Mouse (Mus musculus) heart, embryonic 12.5 days (tissue): Measurements from ENCODE around the gene Slc1a1. TPM values are rescaled to one million over a fixed set of nuclear protein-coding genes. Genes with fewer than 3 reads are reported as not detected.

Experiments
- ATAC-seq: fragments of 200-750 bp; cut with Nextera tagmentation; 2 replicates; pipeline ENCODE4 v1.8.0; 2017; ENCODE audit warnings: moderate TSS enrichment, moderate library complexity; ENCODE audit not compliant: insufficient number of reproducible peaks, low FRiP score
- H3K27ac ChIP-seq: fragments of 300-500 bp; sonication (generic); 2 replicates; pipeline ENCODE4 v1.5.1; 2016; ENCODE audit warnings: mild to moderate bottlenecking, moderate library complexity; ENCODE audit not compliant: poor library complexity, severe bottlenecking
- H3K27me3 ChIP-seq: fragments of 300-500 bp; sonication (generic); replicated peaks from 2 replicates; pipeline ENCODE4 v1.6.1; 2016; ENCODE audit warnings: mild to moderate bottlenecking, moderate library complexity
- H3K36me3 ChIP-seq: fragments of 300-500 bp; sonication (generic); 2 replicates; pipeline ENCODE4 v1.6.1; 2016; ENCODE audit warnings: mild to moderate bottlenecking, moderate library complexity
- H3K4me1 ChIP-seq: fragments of 300-500 bp; sonication (generic); replicated peaks from 2 replicates; pipeline ENCODE4 v1.6.1; 2016; ENCODE audit warnings: mild to moderate bottlenecking
- H3K4me2 ChIP-seq: fragments of 300-500 bp; sonication (generic); 2 replicates; pipeline ENCODE4 v1.6.1; 2016; ENCODE audit warnings: mild to moderate bottlenecking, moderate library complexity
- H3K4me3 ChIP-seq: fragments of 300-500 bp; sonication (generic); 2 replicates; pipeline ENCODE4 v1.5.1; 2016; ENCODE audit warnings: mild to moderate bottlenecking
- H3K9ac ChIP-seq: fragments of 300-500 bp; sonication (generic); 2 replicates; pipeline ENCODE4 v1.6.1; 2016; ENCODE audit warnings: mild to moderate bottlenecking, moderate library complexity
- H3K9me3 ChIP-seq: fragments of 300-500 bp; sonication (generic); replicated peaks from 2 replicates; pipeline ENCODE4 v1.6.1; 2016; ENCODE audit warnings: mild to moderate bottlenecking, moderate library complexity
- WGBS: fragments of 180-500 bp; shearing (Covaris S2); methylation state at CpG from one replicate; pipeline ENCODE4 v1.1.7; 2016; 5-methylcytosine and 5-hydroxymethylcytosine counted together
- polyA plus RNA-seq: library from polyadenylated mRNA; unstranded; fragments of >200 nt; fragmentation: Nextera tagmentation; extraction: Ambion mirVana; gene quantifications from 2 replicates; pipeline ENCODE4 v1.2.1, GENCODE M21; 2016

Slc1a1 gene
- polyA plus RNA-seq, 1 experiment from 2014 or later: 1.7 TPM

GRCm38 (mm10) chr19:28891864-28892263 is 57.0 kb downstream of the Slc1a1 start:
- Histone ChIP-seq H3K4me1 (peaks cover 11% of the 10 kb centered on the region; the same call in 1 of the 2 replicates), H3K4me3 (no peak overlapping the region), H3K4me2 (no peak overlapping the region), H3K9ac (no peak overlapping the region), H3K9me3 (no peaks in the 10 kb centered on the region), H3K36me3 (no peaks in the 10 kb centered on the region), H3K27me3 (no peaks in the 10 kb centered on the region), H3K27ac (no peak overlapping the region)
- ATAC-seq: no peak
- WGBS: 94% methylated on average over 1 of the region's 1 CpGs

- no peaks in the 10 kb centered on the region for H3K4me1 ChIP-seq
- no peaks in the 10 kb centered on the region for H3K27me3 ChIP-seq
- no peaks in the 10 kb centered on the region for H3K9me3 ChIP-seq
- H3K4me3 ChIP-seq: no peak overlapping the region
- no peak overlapping the region for H3K27ac ChIP-seq
- 83% methylated on average over 1 of the region's 1 CpGs for WGBS
- no peaks in the 10 kb centered on the region for H3K36me3 ChIP-seq
- ATAC-seq: no peak
- no peak overlapping the region for H3K9ac ChIP-seq
- no peak overlapping the region for H3K4me2 ChIP-seq
Measured at GRCm38 (mm10) chr19:28896639-28897038, 61.8 kb downstream of the Slc1a1 start.

DNA sequence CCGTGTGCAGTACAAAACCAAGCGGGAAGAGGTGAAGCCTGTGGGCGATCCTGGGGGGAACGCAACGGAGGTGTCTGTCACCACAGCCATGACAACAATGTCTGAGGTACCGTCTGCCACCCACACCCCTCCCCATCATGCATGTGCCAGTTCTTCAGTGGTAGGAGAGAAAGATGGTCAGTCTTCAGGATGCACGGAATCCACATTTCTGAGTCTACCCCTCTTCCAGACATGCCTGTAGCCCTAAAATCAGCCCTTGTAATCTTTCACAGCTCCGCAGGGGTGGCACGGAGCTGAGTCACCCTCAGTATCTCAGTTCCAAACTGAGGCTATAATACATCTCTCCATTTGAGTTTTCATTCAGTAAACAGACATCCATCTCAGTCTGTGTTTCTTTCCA is 62.6 kb downstream of the Slc1a1 start:
- Histone ChIP-seq H3K9me3 (no peaks in the 10 kb centered on the region), H3K9ac (no peak overlapping the region), H3K27ac (no peak overlapping the region), H3K36me3 (no peaks in the 10 kb centered on the region), H3K4me2 (no peak overlapping the region), H3K4me3 (no peak overlapping the region), H3K4me1 (no peaks in the 10 kb centered on the region), H3K27me3 (no peaks in the 10 kb centered on the region)
- no peak for ATAC-seq
- 61% methylated on average over 9 of the region's 9 CpGs for WGBS

DNA sequence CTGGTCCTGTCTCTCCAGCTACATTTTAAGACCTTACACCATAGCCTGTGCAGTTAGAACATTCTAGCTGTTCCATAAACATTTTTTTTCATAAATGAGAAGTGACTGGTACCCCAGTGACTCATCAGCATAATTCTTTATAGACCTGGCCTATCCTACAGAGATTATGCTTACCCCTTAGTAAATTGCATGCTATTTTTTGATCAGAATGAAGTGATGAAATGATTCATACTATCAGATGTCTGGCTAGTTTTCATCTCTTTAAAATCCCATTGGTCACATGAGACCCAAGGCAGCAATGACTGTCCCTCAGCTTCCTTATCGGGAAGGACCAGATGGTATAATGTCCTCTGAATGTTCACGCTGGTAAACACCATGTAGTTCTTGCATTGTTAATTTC is 65.9 kb downstream of the Slc1a1 start:
- H3K27ac ChIP-seq: no peak overlapping the region
- H3K9me3 ChIP-seq: no peaks in the 10 kb centered on the region
- 88% methylated on average over 2 of the region's 2 CpGs for WGBS
- peaks cover 6% of the 10 kb centered on the region; the same call in 1 of the 2 replicates for H3K4me1 ChIP-seq
- H3K4me2 ChIP-seq: no peak overlapping the region
- no peaks in the 10 kb centered on the region for H3K36me3 ChIP-seq
- no peak for ATAC-seq
- H3K4me3 ChIP-seq: no peak overlapping the region
- H3K27me3 ChIP-seq: no peaks in the 10 kb centered on the region
- no peak overlapping the region for H3K9ac ChIP-seq

DNA sequence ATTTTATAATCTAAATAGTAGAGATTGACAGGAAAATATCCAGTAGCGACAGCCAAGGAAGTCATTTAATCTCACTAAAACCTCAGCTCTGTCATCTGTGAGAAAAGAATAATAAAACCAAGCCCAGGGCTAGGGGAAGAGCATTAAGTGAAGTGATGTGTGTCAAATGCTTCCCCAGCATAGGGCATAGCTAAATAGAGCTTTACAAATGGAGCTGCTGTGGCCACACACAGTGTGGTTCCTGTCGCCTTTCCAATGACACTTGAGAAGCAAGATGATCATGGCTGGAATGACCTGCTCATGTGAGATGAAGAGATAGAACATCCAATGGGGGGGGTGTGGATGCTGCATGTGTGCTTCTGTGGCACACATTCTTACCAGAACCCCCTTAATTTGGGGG is 67.3 kb downstream of the Slc1a1 start:
- no peaks in the 10 kb centered on the region for H3K9me3 ChIP-seq
- no peaks in the 10 kb centered on the region for H3K27me3 ChIP-seq
- no peak for ATAC-seq
- H3K9ac ChIP-seq: no peak overlapping the region
- 66% methylated on average over 2 of the region's 2 CpGs for WGBS
- peaks cover 6% of the 10 kb centered on the region; the same call in 1 of the 2 replicates for H3K4me1 ChIP-seq
- no peak overlapping the region for H3K4me3 ChIP-seq
- H3K27ac ChIP-seq: no peak overlapping the region
- H3K36me3 ChIP-seq: no peaks in the 10 kb centered on the region
- no peak overlapping the region for H3K4me2 ChIP-seq

DNA sequence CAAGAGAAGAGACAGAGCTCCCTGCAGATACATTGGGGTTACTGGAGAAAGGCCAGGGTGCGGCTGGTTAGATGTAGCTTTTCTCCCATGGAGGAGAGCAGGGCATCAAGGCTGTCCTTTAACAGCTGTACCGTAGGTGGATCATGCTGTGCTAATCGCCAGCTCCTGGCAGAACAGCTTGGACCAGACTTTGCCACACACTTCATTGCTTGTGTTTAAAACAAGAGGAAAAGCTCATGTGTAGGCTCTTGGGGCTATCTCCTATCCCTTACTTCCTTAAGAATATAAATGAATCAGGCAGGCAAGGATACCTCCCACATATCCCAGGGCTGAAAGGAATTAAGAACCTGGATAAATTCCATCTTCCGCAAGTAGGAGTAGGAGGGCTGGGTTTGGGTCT is 68.0 kb downstream of the Slc1a1 start:
- no peak overlapping the region for H3K27ac ChIP-seq
- no peak for ATAC-seq

GRCm38 (mm10) chr19:28903536-28904119 is 68.8 kb downstream of the Slc1a1 start:
- no peak overlapping the region for H3K9ac ChIP-seq
- H3K9me3 ChIP-seq: no peaks in the 10 kb centered on the region
- no peak overlapping the region for H3K4me2 ChIP-seq
- no peaks in the 10 kb centered on the region for H3K27me3 ChIP-seq
- ATAC-seq: no peak
- peaks cover 6% of the 10 kb centered on the region; the same call in 1 of the 2 replicates for H3K4me1 ChIP-seq
- no peak overlapping the region for H3K27ac ChIP-seq
- 82% methylated on average over 8 of the region's 8 CpGs for WGBS
- H3K36me3 ChIP-seq: no peaks in the 10 kb centered on the region
- no peak overlapping the region for H3K4me3 ChIP-seq

More for the DNA sequence above, 68.0 kb downstream of the Slc1a1 start:
- Histone ChIP-seq H3K4me3 (no peak overlapping the region), H3K36me3 (no peaks in the 10 kb centered on the region), H3K27me3 (no peaks in the 10 kb centered on the region), H3K4me2 (no peak overlapping the region), H3K9me3 (no peaks in the 10 kb centered on the region), H3K4me1 (peaks cover 6% of the 10 kb centered on the region; the same call in 1 of the 2 replicates), H3K9ac (no peak overlapping the region)
- WGBS: 81% methylated on average over 4 of the region's 4 CpGs

- H3K4me1 ChIP-seq: peaks cover 6% of the 10 kb centered on the region; the same call in 1 of the 2 replicates
- no peaks in the 10 kb centered on the region for H3K36me3 ChIP-seq
Measured at GRCm38 (mm10) chr19:28908186-28908585, 73.3 kb downstream of the Slc1a1 start.

DNA sequence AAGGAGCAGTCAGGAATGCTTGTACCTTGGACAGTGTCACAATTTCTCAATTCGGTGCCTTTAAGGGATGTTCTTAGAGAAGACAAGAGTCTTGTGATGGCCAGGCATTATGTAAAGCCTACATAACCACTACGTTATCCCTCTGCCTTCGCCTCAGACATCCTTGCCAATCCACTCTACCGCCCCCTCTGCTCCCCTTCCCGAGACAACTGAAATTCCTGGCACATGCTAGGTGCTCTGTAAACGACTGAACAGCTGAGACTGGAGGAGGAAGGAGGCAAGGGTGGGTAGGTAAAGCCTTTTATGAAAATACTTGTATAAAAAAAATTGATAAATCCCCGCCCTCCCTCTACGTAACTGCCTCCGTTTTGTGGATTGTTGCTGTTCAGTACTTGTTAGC is 73.8 kb downstream of the Slc1a1 start:
- H3K4me2 ChIP-seq: no peak overlapping the region

More at GRCm38 (mm10) chr19:28908186-28908585, 73.3 kb downstream of the Slc1a1 start:
- Histone ChIP-seq H3K9ac (no peak overlapping the region), H3K27me3 (no peaks in the 10 kb centered on the region), H3K4me3 (no peak overlapping the region), H3K9me3 (no peaks in the 10 kb centered on the region), H3K4me2 (no peak overlapping the region), H3K27ac (no peak overlapping the region)
- no peak for ATAC-seq
- 72% methylated on average over 4 of the region's 4 CpGs for WGBS

DNA sequence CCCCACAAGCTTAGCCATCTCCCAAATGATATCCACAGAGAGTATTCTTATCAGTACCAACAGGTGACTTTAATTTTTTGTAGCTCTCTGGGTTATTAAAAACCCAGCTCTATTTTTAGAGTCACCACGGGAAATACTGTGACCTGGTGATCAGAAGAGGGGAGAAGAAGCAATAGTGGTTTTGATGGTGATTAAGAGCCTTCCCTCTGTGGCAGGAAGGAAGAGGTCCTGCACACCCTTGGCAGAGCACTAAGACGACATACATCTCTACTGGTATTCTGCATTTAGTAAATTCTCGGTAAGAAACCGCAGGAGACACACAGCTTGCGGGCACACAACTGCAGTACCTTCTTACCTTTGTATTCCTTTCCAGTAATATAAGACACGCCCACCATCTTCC is 79.7 kb downstream of the Slc1a1 start:
- no peak overlapping the region for H3K4me2 ChIP-seq
- no peak overlapping the region for H3K27ac ChIP-seq
- no peaks in the 10 kb centered on the region for H3K36me3 ChIP-seq
- WGBS: 73% methylated on average over 6 of the region's 6 CpGs
- ATAC-seq: no peak
- no peak overlapping the region for H3K9ac ChIP-seq
- peaks cover 11% of the 10 kb centered on the region; the same call in 1 of the 2 replicates for H3K4me1 ChIP-seq
- H3K27me3 ChIP-seq: no peaks in the 10 kb centered on the region
- H3K9me3 ChIP-seq: no peaks in the 10 kb centered on the region
- H3K4me3 ChIP-seq: no peak overlapping the region

More for the DNA sequence above, 73.8 kb downstream of the Slc1a1 start:
- Histone ChIP-seq H3K36me3 (no peaks in the 10 kb centered on the region), H3K4me3 (no peak overlapping the region), H3K9me3 (no peaks in the 10 kb centered on the region), H3K9ac (no peak overlapping the region), H3K27me3 (no peaks in the 10 kb centered on the region), H3K27ac (no peak overlapping the region), H3K4me1 (peaks cover 6% of the 10 kb centered on the region; the same call in 1 of the 2 replicates)
- WGBS: 79% methylated on average over 9 of the region's 9 CpGs
- no peak for ATAC-seq

GRCm38 (mm10) chr19:28915602-28916250 is 80.9 kb downstream of the Slc1a1 start:
- Histone ChIP-seq H3K27me3 (no peaks in the 10 kb centered on the region), H3K36me3 (no peaks in the 10 kb centered on the region), H3K4me1 (peaks cover 11% of the 10 kb centered on the region; the same call in 1 of the 2 replicates), H3K9me3 (no peaks in the 10 kb centered on the region), H3K9ac (no peak overlapping the region), H3K27ac (no peak overlapping the region), H3K4me3 (no peak overlapping the region), H3K4me2 (no peak overlapping the region)
- WGBS: 79% methylated on average over 2 of the region's 2 CpGs
- ATAC-seq: no peak
